Comparison of ENCODE assay signal across 8 mouse cellular contexts in the genomic region with DNA sequence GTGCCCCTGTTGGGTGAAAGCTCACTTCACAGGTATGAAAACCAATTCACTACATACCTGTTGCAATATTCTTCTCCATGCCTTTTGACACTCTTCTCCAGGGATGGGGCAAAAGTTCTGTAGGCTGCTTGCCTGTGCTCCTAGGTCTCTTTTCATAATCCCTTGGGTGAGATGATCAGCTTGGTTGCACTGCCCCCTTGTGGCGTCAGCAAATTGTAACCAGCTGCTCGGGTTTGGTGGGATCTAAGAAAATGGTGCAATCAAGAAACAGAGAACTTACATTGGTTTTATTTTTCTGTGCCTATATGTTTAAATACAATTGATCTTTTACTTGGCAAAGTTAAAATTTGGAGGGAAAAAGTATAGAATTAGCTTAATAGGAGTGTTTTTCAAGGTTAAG.
DNase-seq lines count a peak whose midpoint lies in the region; ATAC-seq lines count a peak whose summit lies in the region.

No protein-coding gene starts in this region.

- H3K27ac ChIP-seq in heart, embryonic 12.5 days (ENCODE audit: poor library complexity, severe bottlenecking): no peak overlapping the region

- ATAC-seq in heart, embryonic 12.5 days (ENCODE audit: insufficient number of reproducible peaks, low FRiP score): no peak
- ATAC-seq in megakaryocyte, adult 5-6 weeks (ENCODE audit: poor library complexity, severe bottlenecking): 0 out of 2 replicates have a peak, but pooled peaks have one; percentile 38

- H3K36me3 ChIP-seq in heart, embryonic 12.5 days: no peaks in the 10 kb centered on the region

- H3K9me3 ChIP-seq in heart, embryonic 12.5 days (replicated peaks): no peaks in the 10 kb centered on the region

- DNase-seq in heart, adult 11 months: peak; percentile 78
- peak; percentile 26 for DNase-seq in WW6 (ENCODE audit: low read depth, low spot score)
- peak; percentile 77 to 78 for DNase-seq in cerebellum, postnatal 36 days
- DNase-seq in heart, adult 9 months (ENCODE audit: low spot score in 2 of 2): peak; percentile 6 to 20
- peak; percentile 88 to 93 for DNase-seq in layer of hippocampus, postnatal 10 days (ENCODE audit: low spot score in 2 of 2)
- DNase-seq in testis, postnatal 10 days (ENCODE audit: low spot score): peak; percentile 89

- H3K27me3 ChIP-seq in heart, embryonic 12.5 days (replicated peaks): no peaks in the 10 kb centered on the region

- peaks cover 11% of the 10 kb centered on the region for H3K4me1 ChIP-seq in heart, embryonic 12.5 days (replicated peaks)

- no peak overlapping the region for H3K4me2 ChIP-seq in heart, embryonic 12.5 days

- no peak overlapping the region for H3K9ac ChIP-seq in heart, embryonic 12.5 days

- H3K4me3 ChIP-seq in heart, embryonic 12.5 days: no peak overlapping the region

- 0% methylated on average over 2 of the region's 2 CpGs for WGBS in heart, embryonic 12.5 days

Comparison
In these comparisons a context has a peak if more than half of its experiments do, and no peak if none do; other contexts are left out.
1. DNase-seq: peak in every context shown above with its lines; median percentile 90 in layer of hippocampus, postnatal 10 days; 89 in testis, postnatal 10 days; 78 in heart, adult 11 months; 78 in cerebellum, postnatal 36 days; 26 in WW6; 13 in heart, adult 9 months.